Mouse (Mus musculus): Measurements from ENCODE around the gene Prkcd. TPM values are rescaled to one million over a fixed set of nuclear protein-coding genes. Genes with fewer than 3 reads are reported as not detected.

Gene Prkcd
- polyA plus RNA-seq, 1 experiment, result 287 TPM

DNA sequence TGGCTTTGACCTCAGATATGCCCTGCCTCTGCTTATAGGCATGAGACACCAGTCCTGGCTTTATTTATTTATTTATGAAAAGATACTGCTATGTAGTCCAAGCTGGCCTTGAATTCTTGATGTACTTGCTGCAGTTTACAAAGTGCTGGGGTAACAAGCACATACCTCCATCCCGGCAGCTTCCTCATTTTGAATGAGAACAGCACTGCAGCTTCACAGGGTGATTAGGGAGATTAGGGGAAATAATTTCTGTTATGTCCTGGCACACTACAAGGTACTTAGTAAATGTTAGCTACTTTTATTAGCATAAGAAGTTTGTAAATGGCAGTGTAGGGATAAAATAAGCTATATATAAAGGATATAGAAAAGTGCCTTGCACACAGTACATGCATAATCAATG is 29.5 kb upstream of the Prkcd start:
- no peak for TF ChIP-seq CTCF (IDR thresholded peaks at IDR 0.05; ENCODE audit: extremely low read depth, insufficient read length, insufficient replicate concordance, low read depth, low read length)
- TF ChIP-seq POLR2A (IDR thresholded peaks at IDR 0.05; ENCODE audit: low read depth, low read length), result no peak
- Histone ChIP-seq H3K27me3 (ENCODE audit: control insufficient read depth, insufficient read depth, low read length) (no peaks in the 10 kb centered on the region), H3K4me1 (ENCODE audit: control insufficient read depth, insufficient read depth, insufficient read length, low read length) (peaks cover 6% of the 10 kb centered on the region; the same call in 1 of the 2 replicates), H3K36me3 (ENCODE audit: control insufficient read depth, insufficient read depth, low read length) (peaks cover 9% of the 10 kb centered on the region), H3K27ac (ENCODE audit: insufficient read depth, low read depth, low read length) (no peak overlapping the region), H3K4me3 (ENCODE audit: low read depth, low read length) (no peak overlapping the region)
- 83% methylated on average over 1 of the region's 1 CpGs for WGBS

DNA sequence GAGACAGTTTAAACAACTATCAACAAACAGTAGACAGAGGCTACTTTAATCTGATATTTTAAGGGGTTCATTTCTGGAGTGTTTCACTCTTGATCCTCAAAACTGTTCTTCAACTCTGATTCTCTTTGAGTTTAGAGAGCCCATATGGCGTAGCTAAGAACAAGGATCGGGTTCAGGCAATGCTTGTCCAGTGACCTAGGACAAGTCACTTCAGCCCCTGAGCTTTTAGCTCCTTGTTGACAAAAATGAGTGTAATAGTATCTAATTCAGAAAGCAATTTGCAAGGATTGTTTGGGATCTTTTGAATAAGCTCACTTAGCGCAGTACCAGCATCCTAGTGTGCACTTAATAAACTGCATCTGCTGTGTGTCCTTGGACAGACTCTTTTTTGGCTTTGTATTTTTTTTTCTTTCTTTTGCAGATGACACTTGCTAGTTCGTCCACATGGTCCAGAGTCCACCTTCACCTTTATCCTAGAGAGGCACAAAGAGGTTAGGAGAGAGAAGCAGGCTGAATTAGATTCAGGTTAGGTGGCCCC is 28.8 kb upstream of the Prkcd start:
- Histone ChIP-seq H3K4me1 (ENCODE audit: control insufficient read depth, insufficient read depth, insufficient read length, low read length) (peaks cover 6% of the 10 kb centered on the region; the same call in 1 of the 2 replicates), H3K27ac (ENCODE audit: insufficient read depth, low read depth, low read length) (peak overlapping the region; percentile 37; the same call in 1 of the 2 replicates), H3K36me3 (ENCODE audit: control insufficient read depth, insufficient read depth, low read length) (peaks cover 6% of the 10 kb centered on the region), H3K4me3 (ENCODE audit: low read depth, low read length) (peak overlapping the region; percentile 72), H3K27me3 (ENCODE audit: control insufficient read depth, insufficient read depth, low read length) (no peaks in the 10 kb centered on the region)
- 19% methylated on average over 4 of the region's 4 CpGs for WGBS
- TF ChIP-seq CTCF (IDR thresholded peaks at IDR 0.05; ENCODE audit: extremely low read depth, insufficient read length, insufficient replicate concordance, low read depth, low read length) (no peak), POLR2A (IDR thresholded peaks at IDR 0.05; ENCODE audit: low read depth, low read length) (no peak)

DNA sequence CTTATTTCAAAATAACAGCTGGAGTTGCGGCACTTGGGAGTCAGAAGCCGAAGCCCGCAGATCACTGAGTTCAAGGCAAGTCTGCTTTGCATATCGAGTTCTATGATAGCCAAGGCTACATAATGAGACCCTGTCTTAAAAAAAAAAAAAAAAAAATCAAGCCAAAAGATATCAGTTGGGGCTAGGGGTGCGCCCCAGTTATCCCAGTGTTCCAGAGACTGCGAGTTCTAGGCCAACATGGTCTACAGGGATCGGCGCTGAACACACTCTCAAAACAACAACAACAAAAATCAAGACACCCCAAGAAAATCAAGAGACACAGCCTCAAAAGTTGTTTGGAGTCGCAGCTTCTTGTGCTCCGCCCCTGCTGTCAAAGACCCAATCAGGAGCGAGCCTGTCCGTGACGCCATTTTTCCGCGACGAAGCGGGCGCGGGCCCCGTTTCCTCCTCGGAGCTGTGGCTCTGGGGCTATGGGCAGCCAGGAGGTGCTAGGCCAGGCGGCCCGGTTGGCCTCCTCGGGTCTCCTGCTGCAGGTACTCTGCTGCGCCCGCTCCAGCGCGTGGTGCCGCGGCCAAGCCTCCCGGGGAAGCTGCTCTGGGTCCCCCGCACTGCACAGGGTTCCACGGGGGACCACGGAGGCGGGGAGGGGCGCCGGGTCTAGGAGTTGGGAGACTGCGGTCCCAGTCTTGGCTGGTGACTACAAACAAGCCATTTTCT is 28.1 kb upstream of the Prkcd start, which contains the start of gene Rft1:
Gene Rft1, plus strand, starts transcription at position 418 of the 717 bp plus-strand sequence.
- TF ChIP-seq CTCF (IDR thresholded peaks at IDR 0.05; ENCODE audit: extremely low read depth, insufficient read length, insufficient replicate concordance, low read depth, low read length) (no peak), POLR2A (IDR thresholded peaks at IDR 0.05; ENCODE audit: low read depth, low read length) (peak; percentile 89)
- Histone ChIP-seq H3K27ac (ENCODE audit: insufficient read depth, low read depth, low read length) (peak within 1 kb of the TSS; percentile 37), H3K27me3 (ENCODE audit: control insufficient read depth, insufficient read depth, low read length) (no peaks in the 10 kb centered on the region), H3K36me3 (ENCODE audit: control insufficient read depth, insufficient read depth, low read length) (peaks cover 5% of the 10 kb centered on the region), H3K4me3 (ENCODE audit: low read depth, low read length) (peak within 1 kb of the TSS; percentile 72), H3K4me1 (ENCODE audit: control insufficient read depth, insufficient read depth, insufficient read length, low read length) (peaks cover 6% of the 10 kb centered on the region; the same call in 1 of the 2 replicates)
- WGBS, result 2% methylated on average over 38 of the region's 38 CpGs

DNA sequence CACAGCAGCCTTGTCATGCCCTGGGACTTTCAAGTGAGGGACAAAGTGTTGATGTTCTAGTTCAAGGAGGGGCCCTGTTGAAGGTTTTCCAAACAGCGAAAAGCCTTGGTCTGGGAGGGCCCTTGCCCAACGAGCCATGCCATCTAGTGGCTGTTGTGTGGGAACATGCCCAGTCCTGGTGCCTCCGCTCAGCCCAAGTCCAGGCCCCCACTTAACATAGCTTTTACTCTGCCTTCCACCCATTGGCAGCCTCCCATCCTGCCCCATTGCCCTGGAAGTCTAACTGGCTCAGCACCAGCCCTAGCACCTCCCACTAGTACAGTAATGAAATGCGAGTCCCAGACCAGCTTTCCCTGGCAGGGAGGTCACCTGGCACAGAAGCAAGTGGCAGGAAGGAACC is 25.0 kb upstream of the Prkcd start:
- TF ChIP-seq CTCF (IDR thresholded peaks at IDR 0.05; ENCODE audit: extremely low read depth, insufficient read length, insufficient replicate concordance, low read depth, low read length) (peak; percentile 60; the same call in 1 of the 2 replicates), POLR2A (IDR thresholded peaks at IDR 0.05; ENCODE audit: low read depth, low read length) (no peak)
- Histone ChIP-seq H3K27ac (ENCODE audit: insufficient read depth, low read depth, low read length) (no peak overlapping the region), H3K4me1 (ENCODE audit: control insufficient read depth, insufficient read depth, insufficient read length, low read length) (peaks cover 13% of the 10 kb centered on the region; the same call in 1 of the 2 replicates), H3K36me3 (ENCODE audit: control insufficient read depth, insufficient read depth, low read length) (no peaks in the 10 kb centered on the region), H3K27me3 (ENCODE audit: control insufficient read depth, insufficient read depth, low read length) (no peaks in the 10 kb centered on the region), H3K4me3 (ENCODE audit: low read depth, low read length) (no peak overlapping the region)
- WGBS, result 4% methylated on average over 4 of the region's 4 CpGs

DNA sequence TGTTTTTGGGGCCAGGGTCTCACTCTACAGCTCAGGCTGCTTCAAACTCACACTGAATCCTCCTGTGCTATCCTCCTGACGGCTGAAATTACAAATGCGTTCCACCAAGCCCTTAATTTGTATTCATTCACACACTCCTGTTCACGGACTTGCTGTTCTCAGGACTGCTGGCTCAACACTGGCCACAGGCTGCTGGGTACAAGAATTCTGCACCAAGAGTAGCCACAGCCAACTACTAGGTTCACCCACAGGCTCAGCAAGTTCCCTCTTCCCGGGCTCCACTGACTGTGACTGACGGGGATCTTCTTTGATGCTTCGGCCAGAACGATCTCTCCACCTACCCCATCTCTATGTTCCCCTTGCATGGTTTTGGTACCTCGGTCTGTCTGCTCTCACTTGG is 23.7 kb upstream of the Prkcd start:
- 89% methylated on average over 8 of the region's 8 CpGs for WGBS
- TF ChIP-seq CTCF (IDR thresholded peaks at IDR 0.05; ENCODE audit: extremely low read depth, insufficient read length, insufficient replicate concordance, low read depth, low read length), result no peak
- Histone ChIP-seq H3K27ac (ENCODE audit: insufficient read depth, low read depth, low read length) (no peak overlapping the region), H3K36me3 (ENCODE audit: control insufficient read depth, insufficient read depth, low read length) (no peaks in the 10 kb centered on the region), H3K4me1 (ENCODE audit: control insufficient read depth, insufficient read depth, insufficient read length, low read length) (peaks cover 11% of the 10 kb centered on the region; the same call in 1 of the 2 replicates), H3K4me3 (ENCODE audit: low read depth, low read length) (no peak overlapping the region), H3K27me3 (ENCODE audit: control insufficient read depth, insufficient read depth, low read length) (no peaks in the 10 kb centered on the region)

DNA sequence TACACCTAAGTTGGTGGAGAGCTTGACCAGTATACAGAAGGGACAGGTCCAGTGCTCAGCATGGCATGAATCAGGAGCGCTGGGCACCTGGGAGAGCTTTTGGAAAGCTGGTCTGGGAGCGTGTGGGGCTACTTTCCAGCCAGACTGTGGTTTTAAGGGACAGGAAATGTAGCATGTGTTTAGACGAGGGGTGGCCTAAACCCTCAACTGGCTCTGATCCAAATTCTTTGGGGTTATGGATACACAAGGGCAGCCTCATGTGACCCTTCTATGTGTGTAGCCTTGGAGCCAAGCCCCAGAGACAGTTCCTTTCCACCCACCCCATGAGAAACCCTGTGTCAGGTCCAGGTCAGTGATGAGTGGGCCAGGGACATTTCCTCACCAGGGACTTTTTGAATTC is 22.5 kb upstream of the Prkcd start:
- Histone ChIP-seq H3K27ac (ENCODE audit: insufficient read depth, low read depth, low read length) (no peak overlapping the region), H3K4me1 (ENCODE audit: control insufficient read depth, insufficient read depth, insufficient read length, low read length) (peaks cover 16% of the 10 kb centered on the region; the same call in 1 of the 2 replicates), H3K27me3 (ENCODE audit: control insufficient read depth, insufficient read depth, low read length) (no peaks in the 10 kb centered on the region), H3K4me3 (ENCODE audit: low read depth, low read length) (no peak overlapping the region), H3K36me3 (ENCODE audit: control insufficient read depth, insufficient read depth, low read length) (no peaks in the 10 kb centered on the region)
- WGBS, result 70% methylated on average over 3 of the region's 3 CpGs
- no peak for TF ChIP-seq CTCF (IDR thresholded peaks at IDR 0.05; ENCODE audit: extremely low read depth, insufficient read length, insufficient replicate concordance, low read depth, low read length)
- TF ChIP-seq POLR2A (IDR thresholded peaks at IDR 0.05; ENCODE audit: low read depth, low read length), result no peak

DNA sequence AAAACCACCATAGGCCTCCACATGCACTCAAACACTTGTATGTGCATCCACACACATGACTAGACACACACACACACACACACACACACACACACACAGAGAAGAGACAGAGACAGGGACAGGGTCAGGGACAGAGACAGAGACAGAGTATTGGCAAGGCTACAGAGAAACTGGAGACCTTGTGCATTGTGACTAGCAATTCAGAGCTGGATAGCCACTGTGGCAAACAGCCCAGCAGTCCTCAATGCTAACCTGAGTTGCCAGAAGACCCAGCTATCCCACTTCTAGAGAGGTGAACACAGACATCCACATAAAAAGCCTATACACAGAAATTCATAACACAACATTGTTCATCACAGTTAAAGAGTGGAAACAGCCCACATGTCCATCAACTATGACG is 20.5 kb upstream of the Prkcd start:
- 25% methylated on average over 1 of the region's 1 CpGs for WGBS
- no peaks in the 10 kb centered on the region for H3K27me3 ChIP-seq (ENCODE audit: control insufficient read depth, insufficient read depth, low read length)
- no peak overlapping the region for H3K4me3 ChIP-seq (ENCODE audit: low read depth, low read length)
- no peaks in the 10 kb centered on the region for H3K36me3 ChIP-seq (ENCODE audit: control insufficient read depth, insufficient read depth, low read length)
- peaks cover 26% of the 10 kb centered on the region; the same call in 1 of the 2 replicates for H3K4me1 ChIP-seq (ENCODE audit: control insufficient read depth, insufficient read depth, insufficient read length, low read length)
- H3K27ac ChIP-seq (ENCODE audit: insufficient read depth, low read depth, low read length), result no peak overlapping the region
- TF ChIP-seq POLR2A (IDR thresholded peaks at IDR 0.05; ENCODE audit: low read depth, low read length) (no peak), CTCF (IDR thresholded peaks at IDR 0.05; ENCODE audit: extremely low read depth, insufficient read length, insufficient replicate concordance, low read depth, low read length) (no peak)

Measured in small intestine, adult 2 months (tissue).